Mouse (Mus musculus): Measurements from ENCODE around the gene Tmem266. TPM values are rescaled to one million over a fixed set of nuclear protein-coding genes. Genes with fewer than 3 reads are reported as not detected.

Gene Tmem266
- polyA plus RNA-seq, 1 experiment from 2014 or later: 0.79 TPM

DNA sequence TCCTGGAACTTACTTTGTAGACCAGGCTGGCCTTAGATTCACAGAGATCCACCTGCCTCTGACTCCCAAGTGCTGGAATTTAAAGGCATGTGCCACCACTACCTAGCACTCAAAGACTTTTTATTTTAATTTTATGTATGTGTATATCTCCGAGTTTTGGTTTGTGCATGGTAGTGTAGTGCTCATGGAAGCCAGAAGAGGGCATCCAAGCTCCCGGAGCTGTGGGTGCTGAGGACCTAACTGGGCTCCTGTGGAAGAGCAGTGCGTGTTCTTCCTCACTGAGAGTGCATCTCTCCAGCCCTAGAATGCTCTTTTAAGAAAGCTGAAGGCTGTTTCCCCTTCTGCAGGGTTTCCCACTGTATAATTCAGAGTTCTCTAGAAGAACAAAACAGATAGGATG, 83.1 kb downstream of the Tmem266 start:
- Histone ChIP-seq H3K27me3 (peaks cover 11% of the 10 kb centered on the region; the same call in 1 of the 2 replicates), H3K4me1 (peaks cover 23% of the 10 kb centered on the region)
- WGBS: 49% methylated on average over 3 of the region's 3 CpGs

DNA sequence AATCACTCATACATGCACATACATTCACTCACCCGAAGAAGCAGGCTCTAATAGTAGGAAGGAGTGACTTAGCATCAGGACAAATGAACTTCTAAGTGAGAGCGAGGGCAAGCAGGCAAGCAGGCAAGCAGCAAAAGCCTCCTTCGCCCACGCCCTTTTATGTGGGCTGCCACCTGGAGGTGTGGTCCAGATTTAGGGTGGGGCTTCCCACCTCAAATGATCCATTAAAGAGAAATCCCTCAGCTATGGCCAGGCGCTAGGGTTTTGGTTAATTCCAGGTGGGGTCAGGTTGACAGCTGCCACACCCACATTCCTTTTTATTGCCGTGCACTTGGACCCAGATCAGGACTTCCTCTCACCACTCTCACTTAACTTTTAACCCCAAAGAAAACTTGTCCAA, 83.7 kb downstream of the Tmem266 start:
- H3K36me3 ChIP-seq: no peaks in the 10 kb centered on the region
- WGBS: 27% methylated on average over 6 of the region's 6 CpGs
- peaks cover 13% of the 10 kb centered on the region; the same call in 1 of the 2 replicates for H3K27me3 ChIP-seq
- H3K4me3 ChIP-seq: no peak overlapping the region
- H3K4me2 ChIP-seq (replicated peaks): no peak overlapping the region
- no peak for ATAC-seq (ENCODE audit: low FRiP score, low read depth)
- H3K27ac ChIP-seq: no peak overlapping the region
- H3K4me1 ChIP-seq: peaks cover 23% of the 10 kb centered on the region
- no peaks in the 10 kb centered on the region for H3K9me3 ChIP-seq
- no peak overlapping the region for H3K9ac ChIP-seq

More for the DNA sequence above, 83.1 kb downstream of the Tmem266 start:
- H3K36me3 ChIP-seq: no peaks in the 10 kb centered on the region
- no peak for ATAC-seq (ENCODE audit: low FRiP score, low read depth)
- H3K4me2 ChIP-seq (replicated peaks): no peak overlapping the region
- H3K9ac ChIP-seq: no peak overlapping the region
- no peak overlapping the region for H3K4me3 ChIP-seq
- no peaks in the 10 kb centered on the region for H3K9me3 ChIP-seq
- H3K27ac ChIP-seq: no peak overlapping the region

DNA sequence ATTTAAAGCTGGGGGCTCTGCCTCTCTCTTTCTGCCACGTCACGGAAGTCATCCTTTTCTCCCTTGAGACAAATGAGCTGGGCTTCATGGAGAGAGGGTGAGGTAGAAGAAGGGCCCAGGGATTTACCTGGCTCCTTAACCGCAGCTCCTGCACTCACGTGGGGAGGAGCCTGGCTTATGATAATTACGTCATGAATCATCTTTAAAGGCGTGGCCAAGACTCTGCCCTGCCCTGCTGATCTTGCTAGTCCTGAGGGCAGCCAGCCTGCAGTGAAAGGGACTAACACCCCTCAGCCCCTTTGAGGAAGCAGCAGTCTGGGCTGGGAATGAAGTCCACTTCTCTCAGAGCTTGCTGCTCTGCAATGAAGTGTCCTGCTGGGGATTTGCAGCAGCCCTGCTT, 84.4 kb downstream of the Tmem266 start:
- no peak for ATAC-seq (ENCODE audit: low FRiP score, low read depth)
- H3K9me3 ChIP-seq: no peaks in the 10 kb centered on the region

DNA sequence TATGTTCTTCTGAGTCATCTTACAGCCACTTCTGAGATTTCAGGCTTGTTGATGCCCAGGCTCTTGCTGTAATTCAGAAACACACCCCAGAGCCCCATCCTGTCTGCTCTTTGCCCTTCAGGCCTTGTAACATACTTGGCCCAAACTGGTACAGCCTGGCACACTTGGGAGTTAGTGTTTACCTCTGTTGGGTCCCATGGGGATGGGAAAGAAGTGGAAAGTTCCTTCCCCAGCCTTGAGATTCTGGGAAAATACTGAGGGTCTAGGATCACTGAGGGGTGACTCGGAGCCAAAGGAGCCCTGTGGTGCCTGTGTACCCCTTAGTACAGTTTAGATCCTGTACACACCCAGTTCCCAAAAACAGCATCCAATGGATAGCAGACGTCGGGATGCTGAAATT, 95.1 kb downstream of the Tmem266 start:
- Histone ChIP-seq H3K4me1 (peaks cover 12% of the 10 kb centered on the region; the same call in 1 of the 2 replicates), H3K4me3 (no peak overlapping the region), H3K36me3 (no peaks in the 10 kb centered on the region), H3K27ac (no peak overlapping the region), H3K9me3 (peaks cover 8% of the 10 kb centered on the region; the same call in 1 of the 2 replicates), H3K9ac (no peak overlapping the region), H3K27me3 (peaks cover 5% of the 10 kb centered on the region; the same call in 1 of the 2 replicates), H3K4me2 (replicated peaks) (no peak overlapping the region)
- no peak for ATAC-seq (ENCODE audit: low FRiP score, low read depth)
- WGBS: 87% methylated on average over 3 of the region's 3 CpGs

More for the DNA sequence above, 84.4 kb downstream of the Tmem266 start:
- Histone ChIP-seq H3K27me3 (peaks cover 10% of the 10 kb centered on the region; the same call in 1 of the 2 replicates), H3K4me1 (peaks cover 23% of the 10 kb centered on the region), H3K27ac (no peak overlapping the region), H3K4me2 (replicated peaks) (no peak overlapping the region), H3K4me3 (no peak overlapping the region), H3K36me3 (no peaks in the 10 kb centered on the region), H3K9ac (no peak overlapping the region)
- 41% methylated on average over 6 of the region's 6 CpGs for WGBS

DNA sequence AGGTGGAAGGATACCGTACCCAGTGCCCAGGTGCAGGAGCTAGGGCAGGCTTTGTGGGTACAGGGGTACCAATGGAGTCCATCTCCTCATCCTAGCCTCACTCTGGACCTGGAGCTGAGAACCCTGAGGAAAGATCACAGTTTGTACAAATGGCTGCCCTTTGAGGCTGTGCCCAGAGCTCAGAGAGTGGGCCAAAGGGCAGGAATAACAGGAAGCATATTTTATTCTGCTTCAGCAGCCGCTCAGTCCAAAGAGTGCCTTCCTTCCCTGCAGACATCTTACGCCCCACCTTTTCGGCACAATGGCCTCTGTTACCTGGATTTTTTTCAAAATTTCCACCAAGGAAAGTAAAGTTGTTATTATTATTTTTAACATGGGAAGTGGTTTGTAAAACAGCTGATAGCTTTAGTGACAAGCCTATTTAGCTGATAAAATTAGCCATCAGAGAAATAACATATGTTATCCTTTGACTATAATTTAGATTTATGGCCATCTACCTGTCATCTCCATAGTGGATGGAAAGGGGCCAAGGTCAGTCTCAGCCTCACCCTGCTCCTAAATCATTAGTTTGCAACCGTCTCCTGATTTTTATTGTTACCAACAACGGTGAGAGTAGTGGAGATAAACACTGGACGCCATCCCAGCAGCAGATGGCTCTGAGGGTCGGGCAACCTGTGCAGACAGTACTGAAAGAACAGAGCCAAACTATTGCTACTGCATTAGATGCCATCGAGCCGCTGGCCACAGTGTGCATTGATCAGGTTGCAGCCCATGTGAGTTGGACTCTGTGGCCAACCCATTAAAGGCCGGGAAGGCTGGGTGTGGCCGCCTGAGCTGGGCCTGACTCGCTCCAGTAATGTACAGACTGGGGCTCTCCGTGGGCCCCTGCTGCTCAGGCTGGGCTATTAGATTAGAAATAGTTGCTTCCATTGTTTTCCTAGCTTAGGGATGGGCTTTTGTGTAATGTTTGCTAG, 97.0 kb downstream of the Tmem266 start:
- WGBS: 66% methylated on average over 14 of the region's 14 CpGs
- Histone ChIP-seq H3K9ac (no peak overlapping the region), H3K27me3 (no peaks in the 10 kb centered on the region), H3K4me2 (replicated peaks) (no peak overlapping the region), H3K4me3 (no peak overlapping the region), H3K36me3 (no peaks in the 10 kb centered on the region), H3K27ac (no peak overlapping the region), H3K4me1 (peaks cover 12% of the 10 kb centered on the region; the same call in 1 of the 2 replicates), H3K9me3 (peaks cover 8% of the 10 kb centered on the region; the same call in 1 of the 2 replicates)
- ATAC-seq (ENCODE audit: low FRiP score, low read depth): no peak

DNA sequence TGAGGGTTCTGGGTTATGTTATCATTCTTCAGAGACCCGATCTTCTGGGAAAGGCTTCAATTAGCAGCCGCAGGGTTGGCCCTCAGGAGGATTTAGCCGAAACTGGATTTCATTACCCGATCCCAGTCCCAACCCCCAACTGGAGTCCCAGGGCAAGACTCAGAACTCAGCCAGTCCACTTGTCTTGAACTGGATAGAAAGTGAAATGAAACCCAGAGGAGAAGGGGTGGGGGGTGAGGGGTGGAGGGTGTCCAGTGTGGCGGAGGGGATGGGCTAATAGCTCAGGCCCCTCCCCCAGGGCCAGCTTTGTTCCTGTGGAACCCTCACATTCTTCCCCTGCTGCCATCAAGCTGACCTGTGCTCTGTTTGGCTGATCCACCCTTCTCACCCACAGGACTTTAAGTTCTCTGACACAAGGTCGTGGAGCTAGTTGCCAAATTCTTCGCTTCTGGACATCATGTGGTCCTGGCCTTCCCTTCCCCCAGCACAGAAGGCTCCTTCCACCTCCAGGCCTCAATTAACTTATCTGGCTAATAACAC, 98.6 kb downstream of the Tmem266 start:
- H3K27me3 ChIP-seq: no peaks in the 10 kb centered on the region
- 27% methylated on average over 7 of the region's 7 CpGs for WGBS
- H3K4me2 ChIP-seq (replicated peaks): no peak overlapping the region
- no peak for ATAC-seq (ENCODE audit: low FRiP score, low read depth)
- H3K27ac ChIP-seq: no peak overlapping the region
- peaks cover 21% of the 10 kb centered on the region for H3K4me1 ChIP-seq
- H3K4me3 ChIP-seq: no peak overlapping the region
- no peaks in the 10 kb centered on the region for H3K36me3 ChIP-seq
- peaks cover 8% of the 10 kb centered on the region; the same call in 1 of the 2 replicates for H3K9me3 ChIP-seq
- H3K9ac ChIP-seq: no peak overlapping the region

DNA sequence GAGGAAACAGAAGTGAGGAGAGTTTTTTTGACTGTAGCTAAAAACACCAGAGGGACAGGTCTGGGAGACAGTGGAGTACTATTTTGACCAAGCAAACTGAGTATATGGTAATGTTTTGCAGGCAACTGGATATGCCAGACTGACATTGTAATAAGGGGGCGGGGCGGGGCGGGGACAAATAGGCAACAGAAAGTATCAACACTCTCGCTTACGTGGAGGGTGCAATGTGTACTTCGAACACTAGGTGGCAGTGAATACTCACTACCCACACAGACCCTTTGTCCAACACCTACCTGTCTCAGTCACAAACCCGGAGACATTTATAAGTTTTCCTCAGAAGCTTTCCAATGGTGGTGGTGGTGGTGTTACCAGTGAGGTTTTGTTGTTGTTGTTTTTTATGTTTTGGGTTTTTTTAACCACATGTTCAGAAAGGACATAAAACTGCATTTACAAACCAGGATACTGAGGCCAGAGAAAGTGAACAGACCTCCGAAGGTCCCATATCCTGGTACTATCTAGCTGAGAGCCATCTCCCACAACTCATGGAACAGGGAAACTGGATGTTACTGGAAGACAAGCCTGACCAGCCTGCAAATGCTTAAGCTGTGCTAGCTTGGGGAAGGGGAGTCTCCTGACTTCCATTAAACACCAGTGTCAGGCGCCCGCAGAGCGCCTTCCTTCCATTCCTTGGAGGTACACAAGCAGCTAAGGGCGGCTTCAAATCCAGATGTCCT, 102.7 kb downstream of the Tmem266 start:
- Histone ChIP-seq H3K4me3 (peak overlapping the region; percentile 23), H3K9me3 (no peaks in the 10 kb centered on the region), H3K27ac (no peak overlapping the region), H3K27me3 (peaks cover 7% of the 10 kb centered on the region; the same call in 1 of the 2 replicates), H3K4me2 (replicated peaks) (peak overlapping the region; percentile 51), H3K9ac (peak overlapping the region; percentile 58), H3K36me3 (no peaks in the 10 kb centered on the region), H3K4me1 (peaks cover 38% of the 10 kb centered on the region)
- WGBS: 31% methylated on average over 12 of the region's 12 CpGs
- peak; percentile 73 for ATAC-seq (ENCODE audit: low FRiP score, low read depth)

DNA sequence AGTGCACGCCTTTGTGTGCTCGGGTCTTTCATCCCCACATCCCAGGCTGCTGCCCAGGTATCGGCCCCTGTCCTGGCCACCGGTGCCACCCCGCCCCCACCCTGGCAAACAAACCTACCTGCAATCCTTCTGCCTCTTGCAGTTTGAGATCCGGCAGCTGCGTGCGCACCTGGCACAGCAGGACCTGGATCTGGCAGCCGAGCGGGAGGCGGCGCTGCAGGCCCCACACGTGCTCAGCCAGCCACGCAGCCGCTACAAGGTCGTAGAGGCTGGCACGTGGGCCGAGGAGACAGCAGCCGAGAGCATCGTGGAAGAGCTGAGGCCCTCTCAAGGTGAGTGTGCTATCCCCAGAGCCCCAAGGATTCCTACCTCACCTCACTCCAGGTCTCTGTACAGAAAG, 103.4 kb downstream of the Tmem266 start:
- Histone ChIP-seq H3K9me3 (no peaks in the 10 kb centered on the region), H3K27me3 (peaks cover 7% of the 10 kb centered on the region; the same call in 1 of the 2 replicates), H3K4me1 (peaks cover 34% of the 10 kb centered on the region), H3K27ac (no peak overlapping the region), H3K9ac (peak overlapping the region; percentile 58), H3K36me3 (no peaks in the 10 kb centered on the region), H3K4me2 (replicated peaks) (peak overlapping the region; percentile 51), H3K4me3 (peak overlapping the region; percentile 23)
- 14% methylated on average over 20 of the region's 20 CpGs for WGBS
- ATAC-seq (ENCODE audit: low FRiP score, low read depth): 0 out of 2 replicates have a peak, but pooled peaks have one; percentile 1

DNA sequence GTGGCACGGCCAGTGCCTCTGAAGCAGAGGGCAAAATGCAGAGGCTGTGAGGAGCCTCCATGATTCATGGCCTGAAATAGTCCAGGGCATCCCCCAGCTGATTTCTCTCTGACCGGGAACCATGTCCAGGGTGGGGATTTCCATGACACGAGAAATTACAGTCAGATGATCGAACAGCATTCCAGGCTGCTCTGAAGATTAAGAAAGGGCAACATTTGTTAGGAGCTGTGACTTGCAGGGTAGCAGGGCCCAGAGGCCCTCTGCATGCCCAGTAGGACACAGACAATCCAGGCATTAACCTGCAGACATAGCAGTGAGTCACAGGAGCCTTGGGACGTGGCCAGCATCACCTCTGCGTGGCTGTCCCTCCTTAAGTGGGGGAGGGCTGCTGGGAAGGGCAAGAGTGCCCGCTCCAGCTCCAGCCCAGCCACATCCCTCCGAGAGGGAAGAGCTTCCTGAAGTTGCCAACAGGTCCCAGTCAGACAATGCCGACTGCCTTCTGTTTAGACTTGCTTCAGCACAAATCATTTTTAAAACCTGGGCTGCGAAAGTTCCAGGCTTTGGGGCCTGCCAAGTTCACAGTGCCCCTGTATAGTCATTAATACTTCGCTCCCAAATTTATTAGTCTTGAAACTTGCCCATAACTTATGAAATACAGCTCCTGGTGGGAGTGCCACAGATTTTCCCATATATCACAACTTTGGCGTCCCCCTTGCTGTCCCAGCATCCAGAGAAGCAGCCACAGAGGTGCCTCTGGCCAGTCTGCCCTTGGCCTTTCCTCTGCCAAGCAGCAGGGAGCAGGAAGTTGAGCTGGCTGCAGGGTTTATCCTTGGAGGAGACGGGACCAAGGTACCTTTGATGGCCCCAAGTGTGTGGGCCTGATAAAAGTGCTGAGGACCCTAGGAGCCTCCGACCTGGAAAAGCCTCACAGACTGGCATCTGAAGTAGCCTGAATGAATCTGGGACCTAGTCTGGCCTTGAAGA, 105.9 kb downstream of the Tmem266 start:
- H3K9ac ChIP-seq: no peak overlapping the region
- H3K4me1 ChIP-seq: peaks cover 29% of the 10 kb centered on the region
- H3K9me3 ChIP-seq: no peaks in the 10 kb centered on the region
- no peak overlapping the region for H3K4me2 ChIP-seq (replicated peaks)
- H3K27ac ChIP-seq: peak overlapping the region; percentile 28; the same call in 1 of the 2 replicates
- WGBS: 52% methylated on average over 14 of the region's 14 CpGs
- ATAC-seq (ENCODE audit: low FRiP score, low read depth): no peak
- no peak overlapping the region for H3K4me3 ChIP-seq
- no peaks in the 10 kb centered on the region for H3K36me3 ChIP-seq
- H3K27me3 ChIP-seq: peaks cover 7% of the 10 kb centered on the region; the same call in 1 of the 2 replicates

DNA sequence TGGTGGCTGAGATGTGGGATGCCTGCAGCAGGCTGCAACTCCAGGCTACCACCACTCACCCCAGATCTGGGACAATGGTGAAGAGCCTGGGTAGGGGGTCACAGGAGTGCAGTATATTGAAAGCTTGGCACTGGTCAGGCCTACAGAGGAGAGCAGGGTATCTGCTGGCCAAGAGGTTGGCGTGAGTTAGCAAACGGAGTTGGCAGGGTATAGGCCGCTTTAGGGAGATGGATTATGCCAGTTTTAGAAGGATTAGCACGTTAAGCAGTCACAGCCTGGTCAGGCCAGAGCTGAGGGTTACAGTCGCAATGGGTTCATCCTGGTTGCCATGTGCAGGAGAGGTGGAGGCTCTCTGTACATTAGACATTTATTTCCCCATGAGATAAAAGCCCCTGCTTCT, 107.2 kb downstream of the Tmem266 start:
- Histone ChIP-seq H3K4me3 (no peak overlapping the region), H3K27me3 (peaks cover 7% of the 10 kb centered on the region; the same call in 1 of the 2 replicates), H3K4me1 (peaks cover 36% of the 10 kb centered on the region), H3K9me3 (no peaks in the 10 kb centered on the region), H3K27ac (no peak overlapping the region), H3K36me3 (no peaks in the 10 kb centered on the region), H3K4me2 (replicated peaks) (no peak overlapping the region), H3K9ac (no peak overlapping the region)
- no peak for ATAC-seq (ENCODE audit: low FRiP score, low read depth)
- WGBS: 91% methylated on average over 5 of the region's 5 CpGs

DNA sequence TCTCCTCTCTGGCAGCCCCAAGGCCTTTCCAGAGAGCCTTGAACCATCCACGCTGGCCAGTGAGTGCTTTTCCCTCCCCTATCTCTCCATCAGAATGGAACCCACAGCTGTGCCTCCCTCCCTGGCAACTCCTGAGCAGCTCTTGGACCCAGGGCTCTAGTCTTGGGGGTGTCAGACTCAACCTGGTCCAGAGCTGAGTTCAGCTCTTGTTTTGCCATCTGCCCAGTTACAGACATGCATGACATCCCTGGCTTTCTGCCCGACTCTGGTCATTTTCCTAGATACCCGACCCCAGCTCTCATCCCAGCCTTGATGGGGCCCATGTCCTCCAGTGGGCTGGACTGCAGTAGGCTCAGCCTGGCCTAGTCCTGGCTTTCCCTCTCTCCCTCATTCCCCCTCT, 111.7 kb downstream of the Tmem266 start:
- no peak for ATAC-seq (ENCODE audit: low FRiP score, low read depth)
- Histone ChIP-seq H3K4me3 (no peak overlapping the region), H3K36me3 (no peaks in the 10 kb centered on the region), H3K9ac (no peak overlapping the region), H3K4me1 (peaks cover 10% of the 10 kb centered on the region; the same call in 1 of the 2 replicates), H3K4me2 (replicated peaks) (no peak overlapping the region), H3K27me3 (no peaks in the 10 kb centered on the region), H3K27ac (no peak overlapping the region), H3K9me3 (no peaks in the 10 kb centered on the region)
- WGBS: 61% methylated on average over 3 of the region's 3 CpGs
